ENCODE assay signal across 25 mouse cellular contexts in genomic region chr13:19161111-19161510, GRCm38 (mm10).
A peak's percentile ranks its signal among the peaks of the same experiment; 100 is the strongest.
DNase-seq lines count a peak whose midpoint lies in the region; ATAC-seq and TF ChIP-seq lines count a peak whose summit lies in the region.
"Had no signal": no experiment of that assay in that cellular context is flagged by ENCODE, and none has a peak within 500 bp of the region (broad histone marks: within the 10 kb centered on the region; RNA-seq: fewer than 3 reads in every experiment).

No protein-coding gene starts in this region.

- H3K9ac ChIP-seq in hindbrain, embryonic 11.5 days (ENCODE audit: low read depth, low read length), result no peak overlapping the region
- H3K9ac ChIP-seq in hindbrain, embryonic 14.5 days, result no peak overlapping the region
- H3K9ac ChIP-seq in midbrain, embryonic 13.5 days (replicated peaks), result no peak overlapping the region
- no peak overlapping the region for H3K9ac ChIP-seq in midbrain, embryonic 15.5 days
- no peak overlapping the region for H3K9ac ChIP-seq in midbrain, postnatal 0 days (replicated peaks; ENCODE audit: low read length, poor library complexity, severe bottlenecking)
- H3K9ac ChIP-seq: heart, embryonic 15.5 days; hindbrain, embryonic 13.5 days; limb, embryonic 13.5 days; lung, embryonic 15.5 days; neural tube, embryonic 15.5 days; stomach, embryonic 15.5 days had no signal

- H3K27ac ChIP-seq in hindbrain, embryonic 11.5 days (ENCODE audit: low read depth, low read length), result no peak overlapping the region
- no peak overlapping the region for H3K27ac ChIP-seq in hindbrain, embryonic 14.5 days
- H3K27ac ChIP-seq in midbrain, embryonic 13.5 days, result no peak overlapping the region
- H3K27ac ChIP-seq in midbrain, embryonic 15.5 days, result no peak overlapping the region
- H3K27ac ChIP-seq in midbrain, postnatal 0 days (ENCODE audit: low read depth, low read length), result no peak overlapping the region
- H3K27ac ChIP-seq: heart, embryonic 10.5 days; heart, embryonic 15.5 days; hindbrain, embryonic 13.5 days; limb, embryonic 13.5 days; lung, embryonic 15.5 days; neural tube, embryonic 15.5 days; stomach, embryonic 15.5 days had no signal

- H3K27me3 ChIP-seq in hindbrain, embryonic 11.5 days (ENCODE audit: control insufficient read depth, insufficient read depth, low read length), result no peaks in the 10 kb centered on the region
- H3K27me3 ChIP-seq in hindbrain, embryonic 14.5 days (ENCODE audit: control insufficient read depth, insufficient read depth, low read length), result no peaks in the 10 kb centered on the region
- no peaks in the 10 kb centered on the region for H3K27me3 ChIP-seq in midbrain, embryonic 13.5 days
- no peaks in the 10 kb centered on the region for H3K27me3 ChIP-seq in midbrain, embryonic 15.5 days (replicated peaks)
- H3K27me3 ChIP-seq in midbrain, postnatal 0 days (ENCODE audit: insufficient read depth, low read length), result no peaks in the 10 kb centered on the region
- H3K27me3 ChIP-seq: CH12.LX; heart, embryonic 15.5 days; hindbrain, embryonic 13.5 days; limb, embryonic 13.5 days; lung, embryonic 15.5 days; neural tube, embryonic 15.5 days; stomach, embryonic 15.5 days had no signal

- no peak for TF ChIP-seq CTCF in midbrain, postnatal 0 days (IDR thresholded peaks at IDR 0.05)

- no peak overlapping the region for H3K4me3 ChIP-seq in hindbrain, embryonic 11.5 days (ENCODE audit: low read depth, low read length)
- no peak overlapping the region for H3K4me3 ChIP-seq in hindbrain, embryonic 14.5 days (replicated peaks; ENCODE audit: low read length)
- H3K4me3 ChIP-seq in midbrain, embryonic 13.5 days (replicated peaks), result no peak overlapping the region
- H3K4me3 ChIP-seq in midbrain, embryonic 15.5 days, result no peak overlapping the region
- H3K4me3 ChIP-seq in midbrain, postnatal 0 days (ENCODE audit: low read depth, low read length), result no peak overlapping the region
- H3K4me3 ChIP-seq: heart, embryonic 10.5 days; heart, embryonic 15.5 days; hindbrain, embryonic 13.5 days; limb, embryonic 13.5 days; lung, embryonic 15.5 days; neural tube, embryonic 15.5 days; stomach, embryonic 15.5 days had no signal

- no peaks in the 10 kb centered on the region for H3K4me1 ChIP-seq in hindbrain, embryonic 11.5 days (replicated peaks; ENCODE audit: control insufficient read depth, insufficient read depth, low read length)
- no peaks in the 10 kb centered on the region for H3K4me1 ChIP-seq in hindbrain, embryonic 14.5 days (replicated peaks; ENCODE audit: control insufficient read depth, insufficient read depth, low read length)
- H3K4me1 ChIP-seq in midbrain, embryonic 13.5 days (replicated peaks), result peaks cover 8% of the 10 kb centered on the region
- H3K4me1 ChIP-seq in midbrain, embryonic 15.5 days, result no peaks in the 10 kb centered on the region
- no peaks in the 10 kb centered on the region for H3K4me1 ChIP-seq in midbrain, postnatal 0 days (ENCODE audit: insufficient read depth, low read length)
- H3K4me1 ChIP-seq: heart, embryonic 10.5 days; heart, embryonic 15.5 days; limb, embryonic 13.5 days; lung, embryonic 15.5 days; neural tube, embryonic 15.5 days; stomach, embryonic 15.5 days had no signal

- no peaks in the 10 kb centered on the region for H3K36me3 ChIP-seq in hindbrain, embryonic 11.5 days (ENCODE audit: control insufficient read depth, insufficient read depth, low read length)
- no peaks in the 10 kb centered on the region for H3K36me3 ChIP-seq in hindbrain, embryonic 14.5 days (replicated peaks; ENCODE audit: control insufficient read depth, insufficient read depth)
- H3K36me3 ChIP-seq in midbrain, embryonic 13.5 days, result no peaks in the 10 kb centered on the region
- no peaks in the 10 kb centered on the region for H3K36me3 ChIP-seq in midbrain, embryonic 15.5 days (replicated peaks)
- H3K36me3 ChIP-seq in midbrain, postnatal 0 days (ENCODE audit: insufficient read depth, low read length), result no peaks in the 10 kb centered on the region
- H3K36me3 ChIP-seq: heart, embryonic 10.5 days; heart, embryonic 15.5 days; hindbrain, embryonic 13.5 days; limb, embryonic 13.5 days; lung, embryonic 15.5 days; neural tube, embryonic 15.5 days; stomach, embryonic 15.5 days had no signal

- no peaks in the 10 kb centered on the region for H3K9me3 ChIP-seq in hindbrain, embryonic 11.5 days (ENCODE audit: control insufficient read depth, low read length)
- H3K9me3 ChIP-seq in hindbrain, embryonic 14.5 days (ENCODE audit: control insufficient read depth, low read length), result no peaks in the 10 kb centered on the region
- H3K9me3 ChIP-seq in midbrain, embryonic 13.5 days, result no peaks in the 10 kb centered on the region
- no peaks in the 10 kb centered on the region for H3K9me3 ChIP-seq in midbrain, embryonic 15.5 days
- H3K9me3 ChIP-seq in midbrain, postnatal 0 days (ENCODE audit: low read length), result no peaks in the 10 kb centered on the region
- H3K9me3 ChIP-seq: heart, embryonic 10.5 days; heart, embryonic 15.5 days; hindbrain, embryonic 13.5 days; limb, embryonic 13.5 days; lung, embryonic 15.5 days; neural tube, embryonic 15.5 days; stomach, embryonic 15.5 days had no signal

- WGBS in hindbrain, embryonic 11.5 days, result 76% methylated on average over 7 of the region's 7 CpGs
- WGBS in hindbrain, embryonic 14.5 days, result 66% methylated on average over 7 of the region's 7 CpGs
- WGBS in midbrain, embryonic 13.5 days, result 66% methylated on average over 7 of the region's 7 CpGs
- 51% methylated on average over 7 of the region's 7 CpGs for WGBS in midbrain, embryonic 15.5 days
- WGBS in midbrain, postnatal 0 days, result 58% methylated on average over 7 of the region's 7 CpGs

- peak; percentile 64 for ATAC-seq in cerebellum, adult (ENCODE audit: insufficient number of reproducible peaks, low FRiP score, low TSS enrichment)
- 0 out of 2 replicates have a peak, but pooled peaks have one; percentile 38 for ATAC-seq in hindbrain, embryonic 11.5 days (ENCODE audit: low FRiP score)
- no peak for ATAC-seq in hindbrain, embryonic 14.5 days (ENCODE audit: low FRiP score)
- ATAC-seq in midbrain, embryonic 13.5 days, result peak; percentile 44; the same call in 1 of the 2 replicates
- no peak; the same call in 1 of the 2 replicates for ATAC-seq in midbrain, embryonic 15.5 days (replicated peaks)
- ATAC-seq in midbrain, postnatal 0 days (ENCODE audit: low FRiP score), result 0 out of 2 replicates have a peak, but pooled peaks have one; percentile 18
- ATAC-seq: activated CD4-positive, CD25-positive, alpha-beta regulatory T cell, adult 4 months; forebrain, embryonic 16.5 days; inflammation-experienced regulatory T-cells, adult 6 months had no signal

- no peak overlapping the region for H3K4me2 ChIP-seq in hindbrain, embryonic 11.5 days (replicated peaks; ENCODE audit: low read depth, low read length)
- no peak overlapping the region for H3K4me2 ChIP-seq in hindbrain, embryonic 14.5 days (replicated peaks)
- H3K4me2 ChIP-seq in midbrain, embryonic 13.5 days (replicated peaks), result no peak overlapping the region
- H3K4me2 ChIP-seq in midbrain, embryonic 15.5 days, result no peak overlapping the region
- H3K4me2 ChIP-seq in midbrain, postnatal 0 days (ENCODE audit: low read depth, low read length, poor library complexity, severe bottlenecking), result no peak overlapping the region
- H3K4me2 ChIP-seq: heart, embryonic 15.5 days; hindbrain, embryonic 13.5 days; limb, embryonic 13.5 days; liver, embryonic 11.5 days; lung, embryonic 15.5 days; neural tube, embryonic 15.5 days; stomach, embryonic 15.5 days had no signal

- no peak for DNase-seq in cerebellum, postnatal 4 days (ENCODE audit: low spot score in 2 of 2)
- no peak for DNase-seq in hindbrain, embryonic 11.5 days (ENCODE audit: low spot score)
- DNase-seq in hindbrain, embryonic 14.5 days (ENCODE audit: low spot score), result no peak
- no peak for DNase-seq in midbrain, postnatal 0 days (ENCODE audit: low spot score)
- DNase-seq in heart, adult 9 months (ENCODE audit: low spot score in 2 of 2), result no peak
- DNase-seq: adrenal gland, adult 8-10 months; gastrocnemius, postnatal 10 days; kidney, adult 11 months; kidney, postnatal 14 days; right cerebral cortex, postnatal 25 days had no signal

Comparison
In these comparisons a context has a peak if more than half of its experiments do, and no peak if none do; other contexts are left out.
1. ATAC-seq: peak in cerebellum, adult (single experiment), hindbrain, embryonic 11.5 days (single experiment), midbrain, embryonic 13.5 days (single experiment) and midbrain, postnatal 0 days (single experiment); none in hindbrain, embryonic 14.5 days (single experiment) and midbrain, embryonic 15.5 days (single experiment).